Mouse (Mus musculus): ENCODE results near the gene Cux1.

Cux1 gene

GRCm38 (mm10) chr5:136326626-136327025 lies 240.7 kb downstream of the Cux1 start:
- DNase-seq (ENCODE audit: extremely low read depth, low read depth) = no peak

GRCm38 (mm10) chr5:136324506-136324905 lies 242.8 kb downstream of the Cux1 start:
- no peak for DNase-seq (ENCODE audit: extremely low read depth, low read depth)

- DNase-seq (ENCODE audit: extremely low read depth, low read depth) = no peak
These were observed 245.9 kb downstream of the Cux1 start for GRCm38 (mm10) chr5:136321378-136321777.

DNA sequence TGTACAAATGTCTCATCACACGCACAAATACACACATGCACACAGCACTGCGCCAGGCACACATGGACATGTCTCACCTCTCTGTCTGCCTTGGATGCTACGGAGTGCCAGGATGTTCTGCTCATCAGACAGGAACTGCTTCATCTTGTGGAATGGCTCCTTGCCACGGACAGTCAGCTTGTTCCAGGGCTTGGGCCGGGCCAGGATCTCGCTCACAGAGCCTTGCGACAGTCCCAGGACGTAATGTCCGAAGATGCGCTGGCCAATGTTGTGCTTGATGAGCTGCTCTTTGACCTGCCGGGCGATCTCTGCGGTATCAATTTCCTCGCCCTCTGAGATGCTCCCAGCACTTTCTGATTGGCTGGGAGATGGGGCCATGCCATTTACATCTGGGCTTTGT lies 254.7 kb downstream of the Cux1 start:
- no peak for DNase-seq (ENCODE audit: extremely low read depth, low read depth)

GRCm38 (mm10) chr5:136312166-136312565 lies 255.1 kb downstream of the Cux1 start:
- no peak for DNase-seq (ENCODE audit: extremely low read depth, low read depth)

GRCm38 (mm10) chr5:136306254-136306653 lies 261.0 kb downstream of the Cux1 start:
- no peak for DNase-seq (ENCODE audit: extremely low read depth, low read depth)

GRCm38 (mm10) chr5:136303409-136303983 lies 263.8 kb downstream of the Cux1 start:
- DNase-seq (ENCODE audit: extremely low read depth, low read depth) = no peak

DNA sequence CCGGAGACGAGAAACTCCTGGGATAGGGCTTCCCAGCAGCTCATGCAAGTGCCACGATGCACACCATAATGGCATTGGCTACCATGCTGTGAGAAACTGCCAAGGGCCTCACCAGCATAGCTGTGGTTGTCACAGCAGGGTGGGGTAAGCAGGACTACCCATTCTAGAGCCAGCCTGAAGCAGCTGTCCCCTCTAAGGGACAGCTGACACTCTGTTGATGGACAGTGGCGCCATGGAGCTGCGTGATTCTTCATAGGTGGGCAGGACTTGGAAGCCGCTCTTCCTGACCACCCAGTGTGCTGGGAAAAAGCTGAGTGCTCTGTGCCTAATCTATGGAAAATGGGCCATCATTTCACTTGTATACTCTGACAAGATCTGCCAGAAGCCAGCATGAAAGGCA lies 266.4 kb downstream of the Cux1 start:
- DNase-seq (ENCODE audit: extremely low read depth, low read depth) = no peak

DNA sequence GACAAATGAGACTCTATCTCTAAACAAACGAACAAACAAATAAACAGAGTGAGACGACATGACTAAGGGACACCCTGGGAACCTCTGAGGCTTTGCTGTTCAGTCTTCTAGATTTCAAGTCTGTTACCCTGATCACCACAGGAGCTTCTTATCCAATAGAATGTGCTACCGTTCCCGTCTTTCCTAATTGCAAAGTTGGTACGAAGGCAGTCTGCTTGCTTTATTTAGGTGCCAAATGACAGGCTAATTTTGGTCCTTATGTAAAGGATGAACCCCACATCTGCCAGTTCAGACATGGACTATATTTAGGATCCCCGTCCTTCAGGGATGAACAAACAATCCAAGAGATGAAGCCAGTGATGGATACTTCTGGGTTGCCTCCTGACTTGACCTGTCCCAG lies 269.6 kb downstream of the Cux1 start:
- DNase-seq (ENCODE audit: extremely low read depth, low read depth) = no peak

DNA sequence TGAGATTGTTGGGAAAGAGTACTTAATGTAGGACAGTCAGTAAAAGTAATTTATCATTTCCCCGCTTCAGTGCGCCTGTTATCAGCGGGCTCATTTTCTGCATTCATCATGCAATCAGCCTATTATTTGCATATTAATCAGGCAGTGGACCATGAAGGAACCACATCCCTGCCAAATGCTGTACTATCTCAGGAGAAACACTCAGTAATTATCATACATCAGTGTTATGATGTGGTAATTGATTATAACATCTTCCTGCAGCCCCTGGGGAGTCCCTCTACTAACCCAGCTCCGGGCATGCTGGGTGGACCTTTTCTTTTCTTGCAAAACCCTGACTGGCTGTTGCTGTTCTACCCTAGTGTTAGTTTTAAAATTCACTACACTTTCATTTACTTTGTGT lies 270.4 kb downstream of the Cux1 start:
- DNase-seq (ENCODE audit: extremely low read depth, low read depth) = no peak

- no peak for DNase-seq (ENCODE audit: extremely low read depth, low read depth)
These were observed 274.3 kb downstream of the Cux1 start for GRCm38 (mm10) chr5:136292971-136293418.

DNA sequence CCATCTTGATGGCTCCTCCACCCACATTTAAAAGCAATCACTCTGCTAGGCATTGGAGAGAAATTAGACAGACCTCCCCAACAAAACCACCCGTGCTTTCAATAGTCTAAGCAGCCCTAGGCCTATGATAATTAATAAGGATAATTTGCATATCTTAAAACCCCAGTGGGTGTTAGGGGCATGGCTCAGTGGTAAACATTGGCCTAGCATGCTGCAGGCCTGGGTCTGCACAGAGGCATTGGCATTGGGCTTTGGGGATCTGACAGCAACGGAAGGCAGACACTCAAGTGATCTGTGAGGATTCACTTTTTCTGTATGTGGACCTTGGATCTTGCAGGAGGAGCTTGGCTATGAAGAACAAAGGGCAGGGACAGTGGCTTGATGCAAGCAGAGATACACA lies 274.9 kb downstream of the Cux1 start:
- no peak for DNase-seq (ENCODE audit: extremely low read depth, low read depth)

- no peak for DNase-seq (ENCODE audit: extremely low read depth, low read depth)
These were observed 275.7 kb downstream of the Cux1 start for GRCm38 (mm10) chr5:136291562-136291961.

- no peak for DNase-seq (ENCODE audit: extremely low read depth, low read depth)
These were observed 277.5 kb downstream of the Cux1 start for GRCm38 (mm10) chr5:136289776-136290175.

DNA sequence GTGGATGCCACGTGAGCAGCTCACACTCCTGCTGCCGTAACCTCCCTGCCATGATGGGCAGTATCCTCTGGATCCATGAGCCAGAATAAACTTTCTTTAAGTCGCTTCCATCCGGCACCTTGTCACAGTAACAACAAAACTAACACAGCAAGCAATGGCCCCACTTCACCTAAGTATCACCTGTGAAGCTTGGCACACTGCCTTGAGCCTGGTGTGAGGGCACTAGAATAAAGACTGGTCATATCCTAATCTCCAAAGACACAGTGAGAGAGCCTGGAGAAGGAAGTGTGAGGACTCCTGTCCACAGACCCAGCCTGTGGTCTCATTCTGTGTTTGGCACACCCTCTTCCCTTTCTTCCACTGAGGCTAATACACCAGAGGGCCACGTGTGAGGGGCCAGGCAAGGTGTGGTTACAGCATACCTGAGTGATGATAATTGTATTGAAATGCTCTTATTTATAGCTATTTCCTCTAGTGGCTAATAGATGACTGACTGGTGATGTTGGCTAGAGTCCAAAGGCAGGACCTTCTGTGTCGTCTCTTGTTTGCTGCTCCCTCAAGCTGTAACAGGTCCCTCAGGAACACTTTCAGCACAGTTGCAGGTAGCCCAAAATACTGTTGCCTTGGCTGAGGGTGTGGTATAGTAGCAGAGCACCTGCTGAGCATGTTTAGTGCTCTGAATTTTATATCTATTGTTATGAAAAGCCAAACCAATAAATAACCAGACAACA lies 278.8 kb downstream of the Cux1 start:
- no peak for DNase-seq (ENCODE audit: extremely low read depth, low read depth)

DNA sequence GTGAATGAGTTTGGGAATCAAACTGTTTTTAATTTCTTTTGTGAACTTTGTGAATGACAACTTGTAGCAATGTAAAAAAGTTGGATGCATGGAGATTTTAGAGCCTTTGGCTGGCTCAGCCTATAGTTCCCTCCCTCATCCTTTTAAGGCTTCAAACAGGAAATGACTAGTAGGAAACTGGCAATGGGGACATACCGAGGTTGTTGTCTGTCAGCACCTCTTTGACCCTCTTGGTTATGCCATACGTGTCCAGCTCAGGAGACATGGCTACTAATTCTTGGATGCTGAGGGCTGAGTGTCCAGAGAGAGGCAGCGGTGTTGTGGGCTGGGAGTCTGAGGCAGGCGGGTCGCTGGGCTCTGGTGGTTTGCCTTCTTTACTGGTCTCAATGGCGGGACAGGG lies 280.7 kb downstream of the Cux1 start:
- no peak for DNase-seq (ENCODE audit: extremely low read depth, low read depth)

DNA sequence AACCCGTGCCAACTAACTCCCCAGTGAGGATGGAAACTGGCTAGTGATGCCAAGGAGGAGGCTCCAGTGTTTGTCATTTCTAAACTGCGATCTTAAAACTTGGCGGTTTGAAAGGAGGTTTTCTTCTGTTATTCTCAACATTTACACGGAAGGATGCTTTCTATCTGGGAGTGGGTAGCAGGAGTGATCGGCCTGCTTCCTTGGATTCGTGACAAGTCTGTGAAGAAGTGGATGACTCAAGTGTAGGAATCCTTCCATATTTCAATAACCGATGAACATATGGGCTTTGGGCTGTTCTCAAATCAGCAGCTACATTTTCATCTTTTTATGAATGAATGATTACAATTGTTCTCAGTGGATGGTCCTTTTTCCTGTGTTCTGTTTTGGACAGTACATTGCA lies 282.2 kb downstream of the Cux1 start:
- no peak for DNase-seq (ENCODE audit: extremely low read depth, low read depth)

DNA sequence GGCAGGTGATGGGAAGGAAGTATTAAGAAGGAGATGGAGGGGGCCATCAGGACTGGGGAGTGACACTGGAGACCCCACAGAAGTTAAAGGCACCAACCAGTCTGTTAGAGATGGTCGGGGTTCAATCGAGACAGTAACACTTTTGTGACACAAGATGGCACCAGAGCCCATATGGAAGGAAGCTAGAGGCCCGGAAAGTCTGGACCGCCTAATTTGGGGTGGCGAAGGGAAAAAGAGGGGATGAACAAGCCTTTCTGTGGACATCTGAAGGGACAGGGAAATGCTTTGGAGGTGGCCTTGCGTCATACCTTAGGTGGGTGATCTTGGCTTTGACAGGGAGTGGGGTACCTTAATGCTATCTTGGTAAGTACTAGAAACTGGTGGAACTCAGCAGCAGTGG lies 285.9 kb downstream of the Cux1 start:
- DNase-seq (ENCODE audit: extremely low read depth, low read depth) = no peak

DNA sequence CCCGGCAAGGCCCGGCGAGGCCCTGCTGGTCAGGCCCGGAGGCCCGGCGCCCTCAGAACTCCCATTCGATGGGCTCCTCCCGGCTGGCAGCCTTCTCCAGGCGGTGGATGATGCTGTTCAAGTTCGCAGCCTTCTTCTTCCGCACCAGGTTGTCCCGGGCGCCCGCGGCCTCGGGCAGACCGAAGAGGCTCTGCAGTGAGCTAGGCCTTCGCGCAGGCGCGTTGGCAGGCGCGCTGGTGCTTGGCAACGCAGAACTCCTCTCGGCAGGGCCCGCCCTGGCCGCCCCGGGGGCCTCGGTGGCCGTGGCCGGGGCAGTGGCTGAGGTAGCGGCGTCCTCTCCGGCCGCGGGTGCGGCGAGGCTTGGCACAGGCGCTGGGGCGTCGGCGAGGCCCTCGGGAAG lies 292.6 kb downstream of the Cux1 start:
- DNase-seq (ENCODE audit: extremely low read depth, low read depth) = no peak

DNA sequence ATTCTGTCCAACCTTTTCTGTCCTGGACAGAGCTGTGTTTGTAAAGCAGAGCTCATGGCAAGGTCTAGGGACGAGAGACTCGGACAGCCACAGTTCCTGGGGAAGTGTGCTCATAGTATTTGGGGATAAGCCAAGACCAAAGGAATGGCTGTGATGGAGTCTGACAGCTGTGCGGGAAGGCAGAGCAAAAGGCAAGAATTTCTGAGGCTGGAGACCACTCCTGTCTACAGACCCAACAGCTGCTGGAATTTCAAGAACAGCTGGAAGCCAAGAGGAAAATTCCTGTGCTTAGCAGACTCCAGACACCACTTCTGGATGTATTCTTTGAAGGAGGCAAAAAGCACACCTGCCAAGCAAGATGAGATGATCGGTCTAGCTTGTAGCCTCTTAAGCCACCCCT lies 297.4 kb downstream of the Cux1 start:
- DNase-seq (ENCODE audit: extremely low read depth, low read depth) = no peak

GRCm38 (mm10) chr5:136266077-136266476 lies 301.2 kb downstream of the Cux1 start:
- no peak for DNase-seq (ENCODE audit: extremely low read depth, low read depth)

- DNase-seq (ENCODE audit: extremely low read depth, low read depth) = no peak
These were observed 303.9 kb downstream of the Cux1 start for GRCm38 (mm10) chr5:136263342-136263741.

- DNase-seq (ENCODE audit: extremely low read depth, low read depth) = peak; percentile 37
These were observed 308.4 kb downstream of the Cux1 start for GRCm38 (mm10) chr5:136258919-136259318.

All from MEL-GATA-1-ER (cell line).